Mouse (Mus musculus): ENCODE data around the gene Plekhh2.

GRCm38 (mm10) chr17:84512516-84513085 lies 906 bp downstream of the Plekhh2 start:
- TF ChIP-seq CTCF (IDR thresholded peaks at IDR 0.05; ENCODE audit: control insufficient read depth, insufficient read depth, low read length): no peak
- no peak for TF ChIP-seq POLR2A (IDR thresholded peaks at IDR 0.05; ENCODE audit: borderline replicate concordance, control insufficient read depth, low read depth, low read length)
